ENCODE assay signal across 32 mouse cellular contexts in genomic region chr2:101084648-101085047, GRCm38 (mm10).
"Had no signal": no experiment of that assay in that cellular context is flagged by ENCODE, and none has a peak within 500 bp of the region (broad histone marks: within the 10 kb centered on the region; RNA-seq: fewer than 3 reads in every experiment).

No protein-coding gene starts in this region.

- H3K4me1 ChIP-seq: limb, embryonic 10.5 days; limb, embryonic 12.5 days; limb, embryonic 13.5 days; limb, embryonic 15.5 days; liver, embryonic 12.5 days; liver, embryonic 13.5 days; liver, embryonic 15.5 days; lung, embryonic 15.5 days; megakaryocyte, embryonic 14.5 days; midbrain, embryonic 10.5 days; midbrain, embryonic 12.5 days; midbrain, embryonic 13.5 days; midbrain, embryonic 15.5 days; neural tube, embryonic 12.5 days had no signal

- H3K4me2 ChIP-seq: limb, embryonic 12.5 days; limb, embryonic 13.5 days; limb, embryonic 15.5 days; liver, embryonic 11.5 days; liver, embryonic 12.5 days; liver, embryonic 13.5 days; liver, embryonic 15.5 days; lung, embryonic 14.5 days; lung, embryonic 15.5 days; midbrain, embryonic 11.5 days; midbrain, embryonic 12.5 days; midbrain, embryonic 13.5 days; midbrain, embryonic 15.5 days; neural tube, embryonic 12.5 days had no signal

- H3K27ac ChIP-seq: limb, embryonic 10.5 days; limb, embryonic 12.5 days; limb, embryonic 13.5 days; limb, embryonic 15.5 days; liver, embryonic 12.5 days; liver, embryonic 13.5 days; liver, embryonic 14.5 days; liver, embryonic 15.5 days; lung, embryonic 15.5 days; macrophage; midbrain, embryonic 10.5 days; midbrain, embryonic 12.5 days; midbrain, embryonic 13.5 days; midbrain, embryonic 15.5 days; neural tube, embryonic 12.5 days had no signal

- ATAC-seq: liver, embryonic 12.5 days; liver, postnatal 0 days; lung, postnatal 0 days; midbrain, embryonic 13.5 days; midbrain, embryonic 15.5 days; midbrain, embryonic 16.5 days had no signal

- H3K4me3 ChIP-seq: limb, embryonic 10.5 days; limb, embryonic 12.5 days; limb, embryonic 13.5 days; limb, embryonic 15.5 days; liver, embryonic 12.5 days; liver, embryonic 13.5 days; liver, embryonic 15.5 days; lung, embryonic 15.5 days; megakaryocyte, embryonic 14.5 days; midbrain, embryonic 10.5 days; midbrain, embryonic 12.5 days; midbrain, embryonic 13.5 days; midbrain, embryonic 15.5 days; myocyte; neural tube, embryonic 12.5 days had no signal

- H3K9ac ChIP-seq: limb, embryonic 12.5 days; limb, embryonic 13.5 days; limb, embryonic 15.5 days; liver, embryonic 12.5 days; liver, embryonic 13.5 days; liver, embryonic 14.5 days; liver, embryonic 15.5 days; liver, postnatal 0 days; lung, embryonic 14.5 days; lung, embryonic 15.5 days; midbrain, embryonic 12.5 days; midbrain, embryonic 13.5 days; midbrain, embryonic 15.5 days; neural tube, embryonic 12.5 days had no signal

- DNase-seq: left cerebral cortex, postnatal 4 days; liver; liver, embryonic 13.5 days; liver, postnatal 0 days; lung, adult 18-20 months; lung, adult 2 months; lung, embryonic 14.5 days; lung, postnatal 10 days; lung, postnatal 14 days; lung, postnatal 36 days; lung, postnatal 4 days; midbrain, embryonic 14.5 days had no signal

- H3K9me3 ChIP-seq: limb, embryonic 10.5 days; limb, embryonic 12.5 days; limb, embryonic 13.5 days; limb, embryonic 15.5 days; liver, embryonic 12.5 days; liver, embryonic 13.5 days; liver, embryonic 15.5 days; lung, embryonic 15.5 days; megakaryocyte, embryonic 14.5 days; midbrain, embryonic 10.5 days; midbrain, embryonic 12.5 days; midbrain, embryonic 13.5 days; midbrain, embryonic 15.5 days; neural tube, embryonic 12.5 days had no signal

- H3K36me3 ChIP-seq: limb, embryonic 10.5 days; limb, embryonic 12.5 days; limb, embryonic 13.5 days; limb, embryonic 15.5 days; liver, embryonic 12.5 days; liver, embryonic 13.5 days; liver, embryonic 15.5 days; lung, embryonic 15.5 days; midbrain, embryonic 10.5 days; midbrain, embryonic 12.5 days; midbrain, embryonic 13.5 days; midbrain, embryonic 15.5 days; neural tube, embryonic 12.5 days had no signal

- H3K27me3 ChIP-seq: limb, embryonic 12.5 days; limb, embryonic 13.5 days; limb, embryonic 15.5 days; liver, embryonic 12.5 days; liver, embryonic 13.5 days; liver, embryonic 15.5 days; lung, embryonic 15.5 days; megakaryocyte, embryonic 14.5 days; midbrain, embryonic 12.5 days; midbrain, embryonic 13.5 days; midbrain, embryonic 15.5 days; neural tube, embryonic 12.5 days had no signal
